ENCODE assay signal across 19 mouse cellular contexts in genomic region chr7:128639925-128640485, GRCm38 (mm10). TPM values are rescaled to one million over a fixed set of nuclear protein-coding genes. Genes with fewer than 3 reads are reported as not detected.
DNase-seq lines count a peak whose midpoint lies in the region; ATAC-seq and TF ChIP-seq lines count a peak whose summit lies in the region.
"Had no signal": no experiment of that assay in that cellular context is flagged by ENCODE, and none has a peak within 500 bp of the region (broad histone marks: within the 10 kb centered on the region; RNA-seq: fewer than 3 reads in every experiment).

No protein-coding gene starts in this region.

- no peak for DNase-seq in forebrain, postnatal 0 days
- DNase-seq in lung, postnatal 4 days = no peak
- DNase-seq in MN1 (ENCODE audit: low spot score) = peak; percentile 10
- DNase-seq in brain, adult 2 months (ENCODE audit: low read depth, low spot score) = peak; percentile 15
- no peak for DNase-seq in testis, postnatal 14 days (ENCODE audit: low spot score)
- DNase-seq: B cell, adult 2 months; cerebellum, adult 8-10 months; heart, postnatal 36 days; layer of hippocampus, postnatal 36 days; liver, postnatal 0 days; thymus, adult 18-20 months had no signal

- no peak for TF ChIP-seq CTCF in forebrain, postnatal 0 days (IDR thresholded peaks at IDR 0.05; ENCODE audit: low read depth)

- H3K9me3 ChIP-seq in forebrain, postnatal 0 days (ENCODE audit: low read length) = no peaks in the 10 kb centered on the region
- no peaks in the 10 kb centered on the region for H3K9me3 ChIP-seq in forebrain, embryonic 13.5 days (replicated peaks)
- H3K9me3 ChIP-seq in lung, embryonic 16.5 days (ENCODE audit: control insufficient read depth, low read length) = no peaks in the 10 kb centered on the region
- H3K9me3 ChIP-seq: embryonic facial prominence, embryonic 13.5 days; limb, embryonic 15.5 days; midbrain, embryonic 12.5 days had no signal

- H3K4me3 ChIP-seq in forebrain, postnatal 0 days (ENCODE audit: low read depth, low read length) = no peak overlapping the region
- no peak overlapping the region for H3K4me3 ChIP-seq in forebrain, embryonic 13.5 days
- no peak overlapping the region for H3K4me3 ChIP-seq in lung, embryonic 16.5 days (ENCODE audit: low read length)
- H3K4me3 ChIP-seq: embryonic facial prominence, embryonic 13.5 days; heart, embryonic 12.5 days; limb, embryonic 15.5 days; midbrain, embryonic 12.5 days had no signal

- no peaks in the 10 kb centered on the region for H3K36me3 ChIP-seq in forebrain, postnatal 0 days (ENCODE audit: insufficient read depth)
- no peaks in the 10 kb centered on the region for H3K36me3 ChIP-seq in forebrain, embryonic 13.5 days (ENCODE audit: poor library complexity, severe bottlenecking)
- no peaks in the 10 kb centered on the region for H3K36me3 ChIP-seq in lung, embryonic 16.5 days (ENCODE audit: control insufficient read depth, insufficient read depth, low read length)
- H3K36me3 ChIP-seq: midbrain, embryonic 12.5 days had no signal

- H3K27ac ChIP-seq in forebrain, postnatal 0 days (ENCODE audit: low read depth, low read length) = no peak overlapping the region; the same call in 1 of the 2 replicates
- no peak overlapping the region for H3K27ac ChIP-seq in forebrain, embryonic 13.5 days
- no peak overlapping the region for H3K27ac ChIP-seq in lung, embryonic 16.5 days (ENCODE audit: low read length)
- H3K27ac ChIP-seq: embryonic facial prominence, embryonic 13.5 days; limb, embryonic 15.5 days; midbrain, embryonic 12.5 days had no signal

- 35% methylated on average over 5 of the region's 5 CpGs for WGBS in forebrain, postnatal 0 days
- WGBS in forebrain, embryonic 13.5 days = 44% methylated on average over 5 of the region's 5 CpGs
- WGBS in lung, embryonic 16.5 days = 72% methylated on average over 5 of the region's 5 CpGs

- no peak overlapping the region for H3K4me2 ChIP-seq in forebrain, postnatal 0 days (ENCODE audit: low read depth)
- H3K4me2 ChIP-seq in forebrain, embryonic 13.5 days = no peak overlapping the region
- no peak overlapping the region for H3K4me2 ChIP-seq in lung, embryonic 16.5 days (ENCODE audit: low read depth, low read length)
- H3K4me2 ChIP-seq: embryonic facial prominence, embryonic 13.5 days; heart, embryonic 12.5 days; limb, embryonic 15.5 days; midbrain, embryonic 12.5 days had no signal

- H3K27me3 ChIP-seq in forebrain, postnatal 0 days (ENCODE audit: insufficient read depth, low read length) = no peaks in the 10 kb centered on the region
- H3K27me3 ChIP-seq in forebrain, embryonic 13.5 days = no peaks in the 10 kb centered on the region
- H3K27me3 ChIP-seq in lung, embryonic 16.5 days (ENCODE audit: control insufficient read depth, insufficient read depth, low read depth, low read length) = no peaks in the 10 kb centered on the region
- H3K27me3 ChIP-seq: embryonic facial prominence, embryonic 13.5 days; heart, embryonic 12.5 days; limb, embryonic 15.5 days; midbrain, embryonic 12.5 days; Patski had no signal

- no peaks in the 10 kb centered on the region for H3K4me1 ChIP-seq in forebrain, postnatal 0 days (ENCODE audit: insufficient read depth)
- peaks cover 16% of the 10 kb centered on the region for H3K4me1 ChIP-seq in forebrain, embryonic 13.5 days
- no peaks in the 10 kb centered on the region for H3K4me1 ChIP-seq in lung, embryonic 16.5 days (replicated peaks; ENCODE audit: control insufficient read depth, insufficient read depth, low read length)
- H3K4me1 ChIP-seq: embryonic facial prominence, embryonic 13.5 days; heart, embryonic 12.5 days; limb, embryonic 15.5 days had no signal

- H3K9ac ChIP-seq in forebrain, postnatal 0 days = no peak overlapping the region
- no peak overlapping the region for H3K9ac ChIP-seq in forebrain, embryonic 13.5 days
- no peak overlapping the region for H3K9ac ChIP-seq in lung, embryonic 16.5 days (ENCODE audit: low read length)
- H3K9ac ChIP-seq: embryonic facial prominence, embryonic 13.5 days; heart, embryonic 12.5 days; limb, embryonic 15.5 days; liver, postnatal 0 days; midbrain, embryonic 12.5 days had no signal

- ATAC-seq in forebrain, postnatal 0 days = peak; percentile 6; the same call in 1 of the 2 replicates
- ATAC-seq in forebrain, embryonic 13.5 days = no peak
- ATAC-seq in lung, embryonic 16.5 days (ENCODE audit: low read depth) = 0 out of 2 replicates have a peak, but pooled peaks have one; percentile 7
- ATAC-seq: activated CD4-positive, CD25-positive, alpha-beta regulatory T cell, adult 4 months; liver, postnatal 0 days; Patski had no signal

RNA-seq across cellular contexts. Expression of gene Inpp5f, which starts 28.9 kb away (rescaled TPM):
- total RNA-seq in forebrain, postnatal 0 days (2014; rRNA removed) = 334 and 420 TPM in 2 replicates
- polyA plus RNA-seq in forebrain, postnatal 0 days (2015; fragmentation: Nextera tagmentation; extraction: Ambion mirVana) = 270 and 361 TPM in 2 replicates
- 185 and 204 TPM in 2 replicates for polyA plus RNA-seq in forebrain, embryonic 13.5 days (2015; fragmentation: Nextera tagmentation; extraction: Ambion mirVana)
- polyA plus RNA-seq in lung, embryonic 16.5 days (2015; fragmentation: Nextera tagmentation; extraction: Ambion mirVana) = 16.2 and 17.3 TPM in 2 replicates

Comparison
In these comparisons a context has a peak if more than half of its experiments do, and no peak if none do; other contexts are left out.
1. DNase-seq: peak in MN1 (single experiment) and brain, adult 2 months (single experiment); none in forebrain, postnatal 0 days (single experiment), lung, postnatal 4 days (0 of 2) and testis, postnatal 14 days (single experiment).
2. RNA of gene Inpp5f, which starts 28.9 kb away (polyA plus RNA-seq): 270 to 361 TPM in forebrain, postnatal 0 days and 185 to 204 TPM in forebrain, embryonic 13.5 days; 16.2 to 17.3 TPM in lung, embryonic 16.5 days; every median in the first group is over 10 times any median in the second.